Mouse (Mus musculus) thymus, postnatal 0 days (tissue): ENCODE data around the gene Clcc1. TPM values are rescaled to one million over a fixed set of nuclear protein-coding genes. Genes with fewer than 3 reads are reported as not detected.
"Not testable (repeated sequence)": the region's sequence is repeated elsewhere in the genome, so short reads cannot be mapped to it uniquely, and the experiment has no call there.

Experiments used
- DNase-seq: peaks from one replicate; pipeline ENCODE4 v3.0.0-alpha.2; 2015; ENCODE audit warnings: low spot score
- polyA plus RNA-seq: library from polyadenylated mRNA; unstranded; fragments of >200 nt; fragmentation: Nextera tagmentation; extraction: Ambion mirVana; gene quantifications from 2 replicates; pipeline ENCODE4 v1.2.1, GENCODE M21; 2015

The Clcc1 gene
- polyA plus RNA-seq, result 71.5 and 75.4 TPM in 2 replicates

DNA sequence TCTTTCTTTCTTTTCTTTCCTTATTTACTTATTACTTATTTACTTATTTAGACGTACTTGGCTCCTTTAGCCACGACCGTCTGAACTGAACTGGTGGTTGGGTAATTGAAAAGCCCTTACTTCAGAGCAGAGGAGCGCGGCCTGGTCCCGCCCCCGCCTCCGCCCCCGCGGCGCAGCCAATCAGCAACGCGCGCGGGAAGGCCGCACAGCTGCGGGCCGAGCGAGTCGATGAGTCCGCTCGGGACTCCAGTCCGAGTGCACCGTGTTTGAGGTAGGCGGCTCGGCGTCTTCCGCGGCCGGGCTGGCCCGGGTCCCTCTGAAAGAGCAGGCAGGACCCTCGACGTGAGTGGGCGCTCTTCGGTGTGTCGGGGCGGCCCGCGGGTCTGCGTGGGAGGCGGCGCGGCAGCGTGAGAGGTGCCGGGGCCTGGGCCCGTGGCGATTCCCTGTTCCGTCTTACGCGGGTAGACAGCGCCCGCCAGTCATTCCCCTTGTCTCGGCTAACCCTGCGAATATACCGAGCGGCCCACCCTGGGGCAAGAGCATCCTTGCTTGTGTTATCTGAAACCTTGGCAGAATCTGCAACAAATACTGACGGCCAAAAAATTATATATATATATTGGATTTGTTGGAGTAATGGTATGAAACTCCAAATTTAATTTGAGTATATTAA lies at the start of gene Clcc1:
Gene Clcc1 (plus strand): TSS at position 204 of the 670 bp plus-strand sequence.
- peak; percentile 94 for DNase-seq

DNA sequence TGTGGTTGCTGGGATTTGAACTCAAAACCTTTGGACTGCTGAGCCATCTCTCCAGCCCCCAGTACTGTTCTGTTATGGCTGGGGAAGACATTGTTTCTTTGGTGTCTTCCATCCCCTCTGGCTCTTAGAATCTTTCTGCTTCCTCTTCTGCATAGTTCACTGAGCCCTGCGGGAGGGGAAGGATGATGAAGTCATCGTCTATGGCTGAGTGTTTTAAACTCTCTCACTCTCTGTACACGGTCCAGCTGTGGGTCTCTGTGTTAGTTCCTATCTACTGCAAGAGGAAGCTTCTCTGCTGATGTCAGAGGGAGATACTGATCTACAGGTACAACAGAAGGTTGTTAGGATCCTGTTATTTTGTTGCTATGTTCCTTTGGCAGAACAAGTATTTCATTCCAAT lies 44.8 kb upstream of the Clcc1 start:
- no peak for DNase-seq

- no peak for DNase-seq
Observed at GRCm38 (mm10) chr3:108634761-108635160, 19.0 kb upstream of the Clcc1 start.

- DNase-seq, result peak; percentile 34
Observed at GRCm38 (mm10) chr3:108639412-108639811, 14.3 kb upstream of the Clcc1 start.

GRCm38 (mm10) chr3:108640998-108641397 lies 12.7 kb upstream of the Clcc1 start:
- no peak for DNase-seq

- DNase-seq, result no peak
Observed at GRCm38 (mm10) chr3:108644856-108645255, 8.9 kb upstream of the Clcc1 start.

DNA sequence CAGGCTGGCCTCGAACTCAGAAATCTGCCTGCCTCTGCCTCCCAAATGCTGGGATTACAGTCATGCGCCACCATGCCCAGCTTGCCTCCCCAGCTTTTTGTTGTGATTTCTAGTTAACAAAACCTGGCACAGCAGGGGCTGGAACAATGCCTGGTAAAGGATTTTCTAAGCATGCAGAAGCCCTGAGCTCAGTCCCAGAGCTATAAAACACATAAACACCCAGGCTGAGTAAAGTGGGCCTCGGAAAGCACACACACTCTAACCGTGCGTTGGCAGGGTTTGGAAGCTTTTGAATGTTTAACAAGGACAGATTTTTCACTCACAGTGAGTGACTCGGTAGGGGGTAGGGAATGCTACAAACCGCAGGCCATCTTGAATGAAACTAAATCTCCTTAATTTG lies 7.7 kb upstream of the Clcc1 start:
- no peak for DNase-seq

DNA sequence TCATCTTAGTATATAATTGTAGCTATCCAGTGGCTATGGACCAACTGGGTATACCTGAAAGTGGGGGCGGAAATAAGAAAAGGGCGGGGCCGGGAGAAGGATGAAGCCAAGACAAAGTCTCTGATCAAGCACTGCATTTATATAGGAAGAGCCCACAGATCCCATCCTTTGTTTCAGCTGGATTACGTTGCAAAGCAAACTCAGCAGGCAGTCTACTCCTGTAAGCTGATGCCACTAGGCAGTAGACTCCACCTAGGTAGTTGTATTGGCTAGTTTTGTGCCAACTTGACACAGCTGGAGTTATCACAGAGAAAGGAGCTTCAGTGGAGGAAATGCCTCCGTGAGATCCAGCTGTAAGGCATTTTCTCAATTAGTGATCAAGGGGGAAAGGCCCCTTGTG lies 6.0 kb upstream of the Clcc1 start:
- DNase-seq, result not testable (repeated sequence)

- peak; percentile 21 for DNase-seq
Observed at GRCm38 (mm10) chr3:108652866-108653642, 659 bp upstream of the Clcc1 start.

- DNase-seq, result peak; percentile 24
Observed at GRCm38 (mm10) chr3:108654566-108654965, 853 bp downstream of the Clcc1 start.

GRCm38 (mm10) chr3:108655486-108655885 lies 1.8 kb downstream of the Clcc1 start:
- no peak for DNase-seq

GRCm38 (mm10) chr3:108658612-108659011 lies 4.9 kb downstream of the Clcc1 start:
- no peak for DNase-seq

DNA sequence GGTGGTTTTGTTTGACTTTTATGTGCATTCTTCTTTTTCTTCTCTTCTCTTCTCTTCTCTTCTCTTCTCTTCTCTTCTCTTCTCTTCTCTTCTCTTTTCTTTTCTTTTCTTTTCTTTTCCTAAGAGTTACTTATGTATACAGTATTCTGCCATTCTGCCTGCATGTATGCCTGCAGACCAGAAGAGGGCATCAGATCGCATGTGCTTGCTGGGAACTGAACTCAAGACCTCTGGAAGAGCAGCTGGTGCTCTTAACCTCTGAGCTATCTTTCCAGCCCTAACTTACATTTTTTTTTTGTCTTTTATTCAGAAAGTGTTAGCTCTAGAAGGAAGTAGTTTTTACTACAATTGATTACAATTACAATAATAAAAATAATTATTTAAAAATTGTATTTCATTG lies 7.2 kb downstream of the Clcc1 start:
- peak; percentile 21 for DNase-seq

DNA sequence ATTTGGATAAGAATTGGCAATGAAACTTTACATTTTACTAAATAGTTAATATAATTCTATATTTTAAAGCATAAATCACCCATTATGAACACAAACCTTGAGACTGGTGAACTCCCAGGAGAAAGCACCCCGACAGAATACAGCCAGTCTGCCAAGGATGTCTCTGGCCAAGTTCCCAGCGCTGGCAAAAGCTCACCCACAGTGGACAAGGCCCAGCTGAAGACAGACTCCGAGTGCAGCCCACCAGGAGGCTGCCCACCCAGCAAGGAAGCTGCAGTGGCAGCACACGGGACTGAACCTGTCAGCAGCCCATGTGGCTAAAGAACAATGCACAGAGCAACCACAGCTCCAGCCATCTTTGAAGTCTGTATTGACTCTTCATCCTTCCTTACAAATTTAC lies 22.9 kb downstream of the Clcc1 start:
- no peak for DNase-seq

GRCm38 (mm10) chr3:108681004-108681403 lies 27.3 kb downstream of the Clcc1 start:
- no peak for DNase-seq

GRCm38 (mm10) chr3:108683597-108683996 lies 29.9 kb downstream of the Clcc1 start:
- DNase-seq, result not testable (repeated sequence)

DNA sequence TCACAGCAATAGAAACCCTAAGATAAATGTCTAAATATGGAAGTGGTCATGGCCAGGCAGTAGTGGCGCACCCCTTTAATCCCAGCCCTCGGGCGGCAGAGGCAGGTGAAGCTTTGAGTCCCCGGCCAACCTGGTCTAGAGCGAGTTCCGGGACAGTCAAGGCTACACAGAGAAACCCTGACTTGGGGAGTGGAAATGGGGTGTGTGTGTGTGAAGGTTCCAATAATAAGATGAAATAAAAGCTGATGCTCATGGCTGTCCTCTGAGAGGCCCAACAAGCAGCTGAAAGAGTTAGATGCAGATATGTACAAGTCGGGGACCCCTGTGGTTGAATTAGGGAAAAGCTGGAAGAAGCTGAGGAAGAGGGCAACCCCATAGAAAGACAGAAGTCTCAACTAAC lies 32.0 kb downstream of the Clcc1 start:
- no peak for DNase-seq

DNA sequence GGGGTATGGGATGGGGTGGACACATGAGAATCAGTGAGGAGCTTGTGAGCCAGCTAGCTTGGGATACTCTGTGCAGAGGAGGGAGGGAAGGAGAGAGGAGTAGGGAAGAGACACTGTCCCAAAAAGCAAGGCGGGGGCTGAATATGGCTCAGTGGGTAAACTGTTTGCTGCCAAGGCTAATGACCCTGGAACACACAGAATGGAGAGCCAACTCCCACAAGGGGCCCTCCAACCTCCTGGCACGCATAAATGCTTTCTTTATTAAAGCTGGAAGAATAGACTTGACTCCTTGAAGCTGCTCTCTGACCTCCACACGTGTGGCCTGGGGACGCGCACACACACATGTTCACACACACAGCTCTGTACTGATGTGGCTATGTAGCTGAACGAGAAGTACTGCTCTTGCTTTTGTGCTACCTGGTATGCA lies 35.3 kb downstream of the Clcc1 start:
- DNase-seq, result no peak

DNA sequence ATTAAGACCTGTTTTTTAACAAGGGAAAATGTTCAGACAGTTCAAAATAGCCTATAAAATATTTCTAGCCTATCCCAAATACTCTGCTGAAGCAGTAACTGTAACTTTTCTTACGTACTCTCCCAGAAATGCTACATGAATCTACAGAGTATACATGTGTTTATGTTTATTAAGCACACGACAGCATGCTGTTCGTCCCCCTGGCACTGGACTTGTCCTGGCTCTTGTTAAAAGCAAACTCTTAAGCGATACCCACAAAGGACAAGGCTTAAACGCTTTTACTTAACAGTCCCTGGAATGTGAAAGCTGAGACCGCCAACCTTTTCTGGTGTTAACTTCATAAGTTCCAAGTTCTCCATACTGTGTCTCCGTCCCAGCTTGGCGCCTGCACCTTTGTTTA lies 35.7 kb downstream of the Clcc1 start:
- no peak for DNase-seq

DNA sequence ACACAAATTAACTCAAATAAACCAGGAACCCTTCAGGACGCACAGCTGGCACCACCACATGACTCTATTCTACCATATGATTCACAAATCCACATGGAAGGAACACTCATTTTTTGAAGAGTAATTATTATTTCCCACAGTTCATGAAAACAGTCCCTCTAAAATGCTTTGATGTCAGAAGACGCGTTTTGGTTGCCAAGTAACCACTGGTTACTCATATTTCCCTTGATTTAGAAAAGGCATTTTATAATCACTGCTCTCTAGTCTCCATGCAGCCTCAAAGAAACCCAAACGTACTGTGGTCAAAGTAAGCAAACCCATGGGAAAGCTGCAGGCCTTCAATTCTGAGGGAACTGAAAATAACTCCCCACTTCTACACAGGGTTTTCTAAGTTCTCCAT lies 36.3 kb downstream of the Clcc1 start:
- DNase-seq, result no peak

DNA sequence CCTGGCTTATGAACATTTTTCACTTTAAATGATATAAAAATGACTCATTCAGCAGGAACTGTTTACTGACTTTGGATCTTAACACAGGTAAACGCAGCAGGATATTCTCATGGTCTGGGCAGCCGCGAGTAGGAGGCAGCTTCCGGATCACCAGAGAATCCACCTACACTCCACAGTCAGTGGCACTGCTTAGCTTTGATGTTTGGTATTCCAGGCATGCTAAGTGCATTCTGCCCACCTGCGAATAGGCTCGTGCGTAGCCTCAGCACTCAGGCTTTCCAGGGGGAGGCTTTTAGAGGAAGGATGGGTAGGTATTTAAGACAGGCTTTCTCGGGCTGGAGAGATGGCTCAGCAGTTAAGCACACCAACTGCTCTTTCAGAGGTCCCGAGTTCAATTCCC lies 40.6 kb downstream of the Clcc1 start:
- DNase-seq, result no peak

GRCm38 (mm10) chr3:108698662-108699061 lies 44.9 kb downstream of the Clcc1 start:
- DNase-seq, result no peak

- DNase-seq, result no peak
Observed at GRCm38 (mm10) chr3:108699786-108700185, 46.1 kb downstream of the Clcc1 start.
